ENCODE assay signal across 9 mouse cellular contexts in genomic region chr8:85380123-85380823, GRCm38 (mm10). TPM values are rescaled to one million over a fixed set of nuclear protein-coding genes. Genes with fewer than 3 reads are reported as not detected.
A peak's percentile ranks its signal among the peaks of the same experiment; 100 is the strongest.
DNase-seq lines count a peak whose midpoint lies in the region; ATAC-seq and TF ChIP-seq lines count a peak whose summit lies in the region.
"Had no signal": no experiment of that assay in that cellular context is flagged by ENCODE, and none has a peak within 500 bp of the region (broad histone marks: within the 10 kb centered on the region; RNA-seq: fewer than 3 reads in every experiment).

No protein-coding gene starts in this region.

- ATAC-seq in kidney, embryonic 15.5 days (replicated peaks; ENCODE audit: low FRiP score), result no peak
- peak; percentile 4; the same call in 1 of the 2 replicates for ATAC-seq in granulocyte monocyte progenitor cell, adult 5-6 weeks (replicated peaks; ENCODE audit: poor library complexity, severe bottlenecking)
- peak; percentile 48 for ATAC-seq in liver, embryonic 14.5 days (ENCODE audit: insufficient read depth)
- ATAC-seq: forebrain, embryonic 15.5 days had no signal

- H3K9ac ChIP-seq in kidney, embryonic 15.5 days, result no peak overlapping the region
- peak overlapping the region; percentile 87 for H3K9ac ChIP-seq in liver, embryonic 14.5 days (replicated peaks)
- H3K9ac ChIP-seq: forebrain, embryonic 15.5 days had no signal

- no peaks in the 10 kb centered on the region for H3K9me3 ChIP-seq in kidney, embryonic 15.5 days (replicated peaks)
- H3K9me3 ChIP-seq in liver, embryonic 14.5 days (ENCODE audit: control insufficient read depth, low read length), result no peaks in the 10 kb centered on the region
- H3K9me3 ChIP-seq: forebrain, embryonic 15.5 days had no signal

- no peaks in the 10 kb centered on the region for H3K27me3 ChIP-seq in kidney, embryonic 15.5 days
- no peaks in the 10 kb centered on the region for H3K27me3 ChIP-seq in liver, embryonic 14.5 days (ENCODE audit: control insufficient read depth, insufficient read depth, low read length)
- H3K27me3 ChIP-seq: forebrain, embryonic 15.5 days had no signal

- no peak for TF ChIP-seq EP300 in liver, embryonic 14.5 days (IDR thresholded peaks at IDR 0.05; ENCODE audit: low read depth)

- no peak overlapping the region for H3K4me3 ChIP-seq in kidney, embryonic 15.5 days (replicated peaks)
- peak overlapping the region; percentile 66 to 78 for H3K4me3 ChIP-seq in liver, embryonic 14.5 days (ENCODE audit: insufficient read depth in 1 of 2, low read depth in 2 of 2, low read length in 2 of 2)
- H3K4me3 ChIP-seq: forebrain, embryonic 15.5 days had no signal

- no peak for DNase-seq in kidney, postnatal 36 days
- peak; percentile 52 for DNase-seq in c-Kit-positive CD71-positive TER-119-positive erythroid progenitor cells, embryonic 14.5 days (ENCODE audit: low spot score)
- DNase-seq in liver, embryonic 14.5 days (ENCODE audit: low read depth in 3 of 3, low spot score in 3 of 3), result no peak
- DNase-seq in cerebellum, adult 9-10 months, result no peak
- no peak for DNase-seq in left cerebral cortex, postnatal 10 days (ENCODE audit: extremely low spot score in 1 of 2, low spot score in 2 of 2)
- DNase-seq: cerebellum, adult 2 months had no signal

- no peak for TF ChIP-seq CTCF in liver, embryonic 14.5 days (IDR thresholded peaks at IDR 0.05; ENCODE audit: low read depth)

- H3K36me3 ChIP-seq in kidney, embryonic 15.5 days, result no peaks in the 10 kb centered on the region
- H3K36me3 ChIP-seq in liver, embryonic 14.5 days (replicated peaks; ENCODE audit: control insufficient read depth, insufficient read depth, low read depth), result peaks cover 2% of the 10 kb centered on the region; the same call in 1 of the 2 replicates
- H3K36me3 ChIP-seq: forebrain, embryonic 15.5 days had no signal

- 72% methylated on average over 10 of the region's 10 CpGs for WGBS in kidney, embryonic 15.5 days
- 18% methylated on average over 10 of the region's 10 CpGs for whole genome bisulfite sequencing in liver, embryonic 14.5 days (ENCODE audit: insufficient replicate concordance)

- H3K27ac ChIP-seq in kidney, embryonic 15.5 days, result peak overlapping the region; percentile 81; the same call in 1 of the 2 replicates
- H3K27ac ChIP-seq in liver, embryonic 14.5 days, result peak overlapping the region; percentile 96
- H3K27ac ChIP-seq: forebrain, embryonic 15.5 days had no signal

- intact Hi-C loops in left cerebral cortex, postnatal 10 days (cut with DNase I), result no loop called here

- H3K4me1 ChIP-seq in kidney, embryonic 15.5 days, result peaks cover 35% of the 10 kb centered on the region
- H3K4me1 ChIP-seq in liver, embryonic 14.5 days (replicated peaks; ENCODE audit: control insufficient read depth in 2 of 2, insufficient read depth in 2 of 2, low read length in 1 of 2), result peaks cover 53 to 67% of the 10 kb centered on the region in 2 experiments
- H3K4me1 ChIP-seq: forebrain, embryonic 15.5 days had no signal

- no peak overlapping the region for H3K4me2 ChIP-seq in kidney, embryonic 15.5 days
- peak overlapping the region; percentile 79 for H3K4me2 ChIP-seq in liver, embryonic 14.5 days (ENCODE audit: low read depth)
- H3K4me2 ChIP-seq: forebrain, embryonic 15.5 days had no signal

RNA-seq across cellular contexts. Expression of gene Mylk3, which starts 5.9 kb away (rescaled TPM):
- 1.7 and 2.4 TPM in 2 replicates for polyA plus RNA-seq in kidney, embryonic 15.5 days (2015; fragmentation: Nextera tagmentation; extraction: Ambion mirVana)
- 0.60 and 1.4 TPM in 2 replicates for total RNA-seq in granulocyte monocyte progenitor cell, adult 5-6 weeks (2014; fragmentation: Nextera tagmentation)
- 1.6 and 1.9 TPM in 2 replicates for total RNA-seq in granulocyte monocyte progenitor cell, adult 5-6 weeks (2017)
- 33.0 and 42.1 TPM in 2 replicates for polyA plus RNA-seq in liver, embryonic 14.5 days (2012; rRNA removed)
- 48.7 and 53.1 TPM in 2 replicates for polyA plus RNA-seq in liver, embryonic 14.5 days (2014; fragmentation: Nextera tagmentation; extraction: Ambion mirVana)
- 1 to 10 TPM in 1 of 2 experiments, under 1 TPM in 1; 0.49 to 2.4 TPM for total RNA-seq in left cerebral cortex, postnatal 10 days (2021)

RNA-seq across cellular contexts. Expression of gene 4921524J17Rik, which starts 52.4 kb away (rescaled TPM):
- polyA plus RNA-seq in kidney, embryonic 15.5 days (2015; fragmentation: Nextera tagmentation; extraction: Ambion mirVana), result 42.8 and 46.2 TPM in 2 replicates
- 11.2 and 25.9 TPM in 2 replicates for total RNA-seq in granulocyte monocyte progenitor cell, adult 5-6 weeks (2014; fragmentation: Nextera tagmentation)
- 38.7 and 52.3 TPM in 2 replicates for total RNA-seq in granulocyte monocyte progenitor cell, adult 5-6 weeks (2017)
- 5.4 and 7.0 TPM in 2 replicates for polyA plus RNA-seq in liver, embryonic 14.5 days (2012; rRNA removed)
- polyA plus RNA-seq in liver, embryonic 14.5 days (2014; fragmentation: Nextera tagmentation; extraction: Ambion mirVana), result 15.4 and 17.1 TPM in 2 replicates
- 10 to 100 TPM; 17.2 to 17.3 TPM for total RNA-seq in left cerebral cortex, postnatal 10 days (2021)
